Mouse (Mus musculus) midbrain, postnatal 0 days (tissue): Measurements from ENCODE around the gene Snupn. TPM values are rescaled to one million over a fixed set of nuclear protein-coding genes. Genes with fewer than 3 reads are reported as not detected.
"Not testable (repeated sequence)": the region's sequence is repeated elsewhere in the genome, so short reads cannot be mapped to it uniquely, and the experiment has no call there.

Experiments used
- ATAC-seq: fragments of 200-750 bp; cut with Nextera tagmentation; 2 replicates; pipeline ENCODE4 v1.8.0; 2017; ENCODE audit warnings: moderate number of reproducible peaks, mild to moderate bottlenecking, moderate TSS enrichment, moderate library complexity; ENCODE audit not compliant: low FRiP score
- DNase-seq: peaks from one replicate; pipeline ENCODE4 v3.0.0-alpha.2; 2015; ENCODE audit warnings: low spot score
- H3K27ac ChIP-seq: fragments of 300-500 bp; sonication (generic); 2 replicates; pipeline ENCODE4 v1.5.1; 2014; ENCODE audit warnings: low read depth, mild to moderate bottlenecking, low read length, mixed read lengths
- H3K27me3 ChIP-seq: fragments of 300-500 bp; sonication (generic); 2 replicates; pipeline ENCODE4 v1.6.1; 2014; ENCODE audit warnings: low read length, control low read depth, mixed read lengths; ENCODE audit not compliant: insufficient read depth
- H3K36me3 ChIP-seq: fragments of 300-500 bp; sonication (generic); 2 replicates; pipeline ENCODE4 v1.6.1; 2014; ENCODE audit warnings: low read length, control low read depth, mixed read lengths; ENCODE audit not compliant: insufficient read depth
- H3K4me1 ChIP-seq: fragments of 300-500 bp; sonication (generic); 2 replicates; pipeline ENCODE4 v1.6.1; 2014; ENCODE audit warnings: mild to moderate bottlenecking, control low read depth, antibody characterized with exemption, low read length, mixed read lengths; ENCODE audit not compliant: insufficient read depth
- H3K4me2 ChIP-seq: fragments of 300-500 bp; sonication (generic); 2 replicates; pipeline ENCODE4 v1.6.1; 2014; ENCODE audit warnings: low read depth, mild to moderate bottlenecking, low read length, mixed read lengths; ENCODE audit not compliant: poor library complexity, severe bottlenecking
- H3K4me3 ChIP-seq: fragments of 300-500 bp; sonication (generic); 2 replicates; pipeline ENCODE4 v1.5.1; 2014; ENCODE audit warnings: low read depth, mild to moderate bottlenecking, low read length, moderate library complexity
- H3K9ac ChIP-seq: fragments of 300-500 bp; sonication (generic); replicated peaks from 2 replicates; pipeline ENCODE4 v1.6.1; 2014; ENCODE audit warnings: mild to moderate bottlenecking, low read length, moderate library complexity, mixed read lengths; ENCODE audit not compliant: poor library complexity, severe bottlenecking
- H3K9me3 ChIP-seq: fragments of 300-500 bp; sonication (generic); 2 replicates; pipeline ENCODE4 v1.6.1; 2016; ENCODE audit warnings: low read length, control low read depth
- CTCF ChIP-seq: IDR thresholded peaks from 2 replicates; pipeline ENCODE4 v1.5.1; 2016; ENCODE audit warnings: antibody characterized with exemption, mild to moderate bottlenecking
- WGBS: fragments of 180-500 bp; shearing (Covaris S2); extraction: QIAGEN DNeasy Blood & Tissue Kit; methylation state at CpG from one replicate; pipeline ENCODE4 v1.1.7; 2014; 5-methylcytosine and 5-hydroxymethylcytosine counted together
- polyA plus RNA-seq: library from polyadenylated mRNA; unstranded; fragments of >200 nt; fragmentation: Nextera tagmentation; extraction: Ambion mirVana; gene quantifications from 2 replicates; pipeline ENCODE4 v1.2.1, GENCODE M21; 2015
- total RNA-seq: library from RNA; depleted of rRNA; stranded (reverse); fragments of >200 nt; gene quantifications from 2 replicates; pipeline ENCODE4 v1.2.3, GENCODE M21; 2014; rRNA removed

Gene Snupn
- total RNA-seq (12.7 and 16.9 TPM in 2 replicates), polyA plus RNA-seq (20.5 and 21.6 TPM in 2 replicates)

DNA sequence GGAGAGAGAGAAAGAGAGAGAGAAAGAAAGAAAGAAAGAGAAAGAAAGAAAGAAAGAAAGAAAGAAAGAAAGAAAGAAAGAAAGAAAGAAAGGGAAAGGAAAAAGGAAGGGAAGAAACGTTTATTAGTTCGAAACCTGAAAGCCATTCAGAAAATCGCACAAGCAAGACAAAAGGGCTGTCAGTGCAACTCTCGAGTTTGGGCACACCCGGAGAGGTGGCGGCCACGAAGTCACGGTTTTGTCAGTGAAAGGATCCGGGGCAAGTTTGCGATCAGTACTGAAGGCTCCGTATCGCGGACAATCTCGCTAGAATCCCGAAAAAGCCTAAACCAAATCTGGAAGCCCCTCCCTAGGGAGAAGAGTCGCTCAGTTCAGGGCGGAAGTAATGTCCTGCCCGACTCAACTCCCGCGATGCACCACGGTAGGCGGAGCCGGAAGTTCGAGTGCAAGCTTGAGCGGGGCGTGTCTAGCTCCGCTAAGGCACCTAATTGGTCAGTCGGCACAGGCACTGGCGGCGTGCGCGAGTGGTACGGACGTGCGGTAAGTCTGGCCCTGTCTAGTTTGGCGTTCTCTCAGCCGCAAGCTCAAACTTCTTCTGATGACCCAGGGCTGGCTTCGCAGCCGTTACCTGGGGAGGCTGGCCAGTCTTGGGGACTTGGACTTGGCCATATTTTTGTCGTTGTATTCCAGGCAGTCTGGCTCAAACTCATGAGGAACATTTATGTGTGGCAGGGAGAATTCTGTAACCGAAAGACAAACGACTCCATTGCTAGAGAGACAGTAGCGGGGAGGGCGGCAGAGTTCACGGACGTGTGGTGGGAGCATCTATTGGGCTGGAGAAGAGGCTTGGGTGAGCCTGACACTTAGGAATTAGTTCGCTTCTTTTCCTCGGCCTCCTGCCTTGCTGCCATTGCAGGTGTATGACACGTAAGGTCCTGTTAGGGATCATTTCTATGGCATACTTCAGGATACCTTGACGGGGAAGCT, at the start of gene Snupn:
Gene Snupn (plus strand): TSS at position 465 of the 987 bp plus-strand sequence.
- Histone ChIP-seq H3K9ac (peak within 1 kb of the TSS; percentile 63), H3K36me3 (no peaks in the 10 kb centered on the region), H3K9me3 (no peaks in the 10 kb centered on the region), H3K27me3 (no peaks in the 10 kb centered on the region), H3K4me2 (peak within 1 kb of the TSS; percentile 81), H3K27ac (peak within 1 kb of the TSS; percentile 78), H3K4me3 (peak within 1 kb of the TSS; percentile 39), H3K4me1 (peaks cover 3% of the 10 kb centered on the region; the same call in 1 of the 2 replicates)
- WGBS, result under 1% methylated on average over 50 of the region's 50 CpGs
- ATAC-seq, result peak; percentile 100
- no peak for TF ChIP-seq CTCF
- peak; percentile 99 for DNase-seq

DNA sequence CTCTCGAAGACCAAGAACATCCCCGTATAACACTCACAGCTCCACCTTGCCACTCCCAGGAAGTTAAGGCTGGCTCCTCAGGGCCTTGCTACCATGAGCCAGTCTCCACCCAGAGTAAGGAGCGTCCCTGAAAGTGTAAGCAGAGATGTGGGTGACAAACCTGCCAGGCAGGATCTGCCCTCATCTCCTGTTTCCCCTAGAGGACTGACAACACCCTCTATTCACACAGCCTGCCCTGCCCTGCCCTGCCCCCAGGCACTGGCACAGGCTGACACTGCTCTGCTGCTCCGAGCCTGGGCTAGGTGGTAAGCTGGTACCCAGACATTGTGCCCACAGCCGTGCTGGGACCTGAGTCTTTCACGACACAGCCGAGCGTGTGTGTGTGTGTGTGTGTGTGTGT, 49.5 kb upstream of the Snupn start:
- H3K9ac ChIP-seq, result no peak overlapping the region
- H3K4me1 ChIP-seq, result no peaks in the 10 kb centered on the region
- no peak for TF ChIP-seq CTCF
- H3K27me3 ChIP-seq, result no peaks in the 10 kb centered on the region
- H3K4me2 ChIP-seq, result no peak overlapping the region
- no peak overlapping the region for H3K4me3 ChIP-seq
- no peaks in the 10 kb centered on the region for H3K9me3 ChIP-seq
- H3K36me3 ChIP-seq, result no peaks in the 10 kb centered on the region
- no peak overlapping the region for H3K27ac ChIP-seq
- ATAC-seq (no peak), DNase-seq (no peak)
- WGBS, result 73% methylated on average over 8 of the region's 8 CpGs

DNA sequence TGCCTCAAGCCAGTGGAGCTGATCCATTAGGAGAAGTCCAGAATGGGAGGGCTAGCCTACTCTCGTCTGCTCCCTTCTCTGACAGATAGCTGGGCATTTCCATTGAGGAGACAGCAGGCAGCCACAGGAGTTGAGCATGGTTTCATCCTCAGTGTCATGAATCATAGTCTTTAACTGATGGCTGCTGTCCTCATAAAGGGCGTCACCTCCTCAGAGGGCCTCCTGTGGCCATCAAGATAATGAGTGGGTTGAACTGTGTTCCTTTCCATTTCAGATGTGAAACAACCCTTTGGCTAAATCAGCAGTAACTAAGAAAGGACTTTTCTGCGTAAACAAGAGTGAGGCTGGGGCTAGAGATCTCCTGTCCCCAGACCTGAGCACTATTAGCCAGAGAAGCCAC, 47.0 kb upstream of the Snupn start:
- Histone ChIP-seq H3K27me3 (no peaks in the 10 kb centered on the region), H3K36me3 (no peaks in the 10 kb centered on the region), H3K4me2 (no peak overlapping the region), H3K4me3 (no peak overlapping the region), H3K27ac (no peak overlapping the region), H3K4me1 (no peaks in the 10 kb centered on the region), H3K9ac (no peak overlapping the region), H3K9me3 (no peaks in the 10 kb centered on the region)
- WGBS, result 87% methylated on average over 3 of the region's 3 CpGs
- DNase-seq (no peak), ATAC-seq (no peak)
- no peak for TF ChIP-seq CTCF

DNA sequence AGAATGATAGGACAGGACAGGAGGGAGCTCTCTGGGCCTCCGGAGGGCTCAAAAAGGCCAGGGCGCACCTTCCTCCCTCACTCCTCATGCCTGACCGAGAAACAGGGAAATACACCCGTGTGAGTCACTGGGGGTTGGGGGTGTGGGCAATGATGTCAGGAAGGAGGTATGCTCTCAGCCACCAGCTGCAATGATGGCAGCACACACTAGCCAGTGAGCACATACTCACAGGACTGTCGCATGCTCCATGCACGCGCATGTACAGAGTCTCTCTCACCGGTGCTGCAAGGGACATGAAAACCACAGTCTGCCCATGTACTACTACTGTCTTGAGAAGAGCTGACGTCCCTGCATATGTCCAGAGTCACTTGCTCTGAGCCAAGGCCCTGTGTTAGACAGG, 43.1 kb upstream of the Snupn start:
- no peak overlapping the region for H3K4me3 ChIP-seq
- no peak overlapping the region for H3K4me2 ChIP-seq
- WGBS, result 89% methylated on average over 9 of the region's 9 CpGs
- ATAC-seq (no peak), DNase-seq (no peak)
- H3K27me3 ChIP-seq, result no peaks in the 10 kb centered on the region
- no peak for TF ChIP-seq CTCF
- no peaks in the 10 kb centered on the region for H3K9me3 ChIP-seq
- no peak overlapping the region for H3K27ac ChIP-seq
- H3K9ac ChIP-seq, result no peak overlapping the region
- H3K36me3 ChIP-seq, result no peaks in the 10 kb centered on the region
- no peaks in the 10 kb centered on the region for H3K4me1 ChIP-seq

DNA sequence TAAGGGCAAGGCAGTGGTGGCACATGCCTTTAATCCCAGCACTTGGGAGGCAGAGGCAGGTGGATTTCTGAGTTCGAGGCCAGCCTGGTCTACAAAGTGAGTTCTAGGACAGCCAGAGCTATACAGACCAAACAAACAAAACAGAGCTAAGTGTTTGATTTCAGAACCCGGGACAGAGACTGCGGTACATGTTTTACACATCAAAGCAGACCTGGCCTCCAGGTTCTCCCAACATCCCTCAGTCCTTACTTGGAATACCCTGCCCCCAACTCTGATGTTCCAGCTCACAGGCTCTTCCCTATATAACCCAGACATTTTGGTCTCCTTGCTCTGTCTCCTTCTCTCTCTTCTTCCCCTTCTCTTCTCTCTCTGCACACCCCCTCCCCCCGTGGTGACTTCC, 40.7 kb upstream of the Snupn start:
- not testable (repeated sequence) for H3K4me1 ChIP-seq, H3K36me3 ChIP-seq, H3K4me2 ChIP-seq, H3K9ac ChIP-seq, ATAC-seq, H3K27ac ChIP-seq, H3K27me3 ChIP-seq, DNase-seq, H3K9me3 ChIP-seq, H3K4me3 ChIP-seq
- 54% methylated on average over 4 of the region's 4 CpGs for WGBS

DNA sequence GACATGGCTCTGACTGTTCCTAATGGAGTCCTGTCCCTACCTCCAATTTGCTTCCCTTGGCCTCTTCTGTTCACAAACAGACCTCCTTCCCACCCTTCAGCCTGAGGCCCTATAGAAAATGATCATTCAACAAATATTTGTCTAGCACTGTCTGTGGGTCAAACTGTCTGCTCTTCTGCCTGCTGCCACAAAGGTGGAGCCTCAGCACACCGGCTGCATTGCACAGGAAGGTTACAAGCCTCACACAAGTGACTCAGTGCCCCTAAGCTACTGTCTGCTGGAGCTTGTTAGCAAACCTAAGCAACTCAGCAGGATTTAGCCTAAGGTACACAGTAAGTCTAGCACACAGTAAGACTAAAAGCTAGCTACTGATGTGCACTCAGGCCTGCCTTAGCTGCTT, 39.7 kb upstream of the Snupn start:
- 56% methylated on average over 1 of the region's 1 CpGs for WGBS
- Histone ChIP-seq H3K27ac (no peak overlapping the region), H3K4me2 (no peak overlapping the region), H3K9ac (no peak overlapping the region), H3K36me3 (no peaks in the 10 kb centered on the region), H3K27me3 (no peaks in the 10 kb centered on the region), H3K4me1 (no peaks in the 10 kb centered on the region), H3K9me3 (no peaks in the 10 kb centered on the region), H3K4me3 (no peak overlapping the region)
- no peak for TF ChIP-seq CTCF
- DNase-seq, result no peak
- no peak for ATAC-seq
